Mouse (Mus musculus) limb, embryonic 12.5 days (tissue): ENCODE results near the gene Fam78a. TPM values are rescaled to one million over a fixed set of nuclear protein-coding genes. Genes with fewer than 3 reads are reported as not detected.

Experiments used
- ATAC-seq: fragments of 200-750 bp; cut with Nextera tagmentation; 2 replicates; pipeline ENCODE4 v1.8.0; 2017; ENCODE audit warnings: low read depth, moderate TSS enrichment; ENCODE audit not compliant: insufficient number of reproducible peaks, insufficient read depth, low FRiP score, low TSS enrichment
- H3K27ac ChIP-seq: fragments of 300-500 bp; sonication (generic); 2 replicates; pipeline ENCODE4 v1.5.1; 2016; ENCODE audit warnings: mild to moderate bottlenecking, moderate library complexity
- H3K27me3 ChIP-seq: fragments of 300-500 bp; sonication (generic); 2 replicates; pipeline ENCODE4 v1.6.1; 2016; ENCODE audit warnings: mild to moderate bottlenecking, moderate library complexity
- H3K36me3 ChIP-seq: fragments of 300-500 bp; sonication (generic); 2 replicates; pipeline ENCODE4 v1.6.1; 2016; ENCODE audit warnings: mild to moderate bottlenecking, moderate library complexity
- H3K4me1 ChIP-seq: fragments of 300-500 bp; sonication (generic); replicated peaks from 2 replicates; pipeline ENCODE4 v1.6.1; 2016
- H3K4me2 ChIP-seq: fragments of 300-500 bp; sonication (generic); 2 replicates; pipeline ENCODE4 v1.6.1; 2016; ENCODE audit warnings: mild to moderate bottlenecking, moderate library complexity
- H3K4me3 ChIP-seq: fragments of 300-500 bp; sonication (generic); replicated peaks from 2 replicates; pipeline ENCODE4 v1.5.1; 2016; ENCODE audit warnings: mild to moderate bottlenecking
- H3K9ac ChIP-seq: fragments of 300-500 bp; sonication (generic); replicated peaks from 2 replicates; pipeline ENCODE4 v1.6.1; 2016; ENCODE audit warnings: mild to moderate bottlenecking, moderate library complexity
- H3K9me3 ChIP-seq: fragments of 300-500 bp; sonication (generic); 2 replicates; pipeline ENCODE4 v1.6.1; 2016; ENCODE audit warnings: mild to moderate bottlenecking, moderate library complexity
- WGBS: fragments of 180-500 bp; shearing (Covaris S2); methylation state at CpG from one replicate; pipeline ENCODE4 v1.1.7; 2016; 5-methylcytosine and 5-hydroxymethylcytosine counted together
- polyA plus RNA-seq: library from polyadenylated mRNA; unstranded; fragments of >200 nt; fragmentation: Nextera tagmentation; extraction: Ambion mirVana; gene quantifications from 2 replicates; pipeline ENCODE4 v1.2.1, GENCODE M21; 2016

Gene Fam78a
- polyA plus RNA-seq, 1 experiment from 2014 or later = 4.0 TPM

- H3K9me3 ChIP-seq = no peaks in the 10 kb centered on the region
- H3K27ac ChIP-seq = no peak overlapping the region
- 82% methylated on average over 5 of the region's 5 CpGs for WGBS
- ATAC-seq = no peak
- H3K9ac ChIP-seq = no peak overlapping the region
- H3K4me3 ChIP-seq = no peak overlapping the region
- peaks cover 9% of the 10 kb centered on the region; the same call in 1 of the 2 replicates for H3K27me3 ChIP-seq
- H3K4me1 ChIP-seq = peaks cover 9% of the 10 kb centered on the region; the same call in 1 of the 2 replicates
- no peak overlapping the region for H3K4me2 ChIP-seq
- no peaks in the 10 kb centered on the region for H3K36me3 ChIP-seq
These were observed 19.3 kb downstream of the Fam78a start for GRCm38 (mm10) chr2:32065371-32065791.

- 69% methylated on average over 13 of the region's 13 CpGs for WGBS
- Histone ChIP-seq H3K27me3 (peaks cover 9% of the 10 kb centered on the region; the same call in 1 of the 2 replicates), H3K4me1 (peaks cover 14% of the 10 kb centered on the region; the same call in 1 of the 2 replicates), H3K4me2 (no peak overlapping the region), H3K9ac (no peak overlapping the region), H3K9me3 (no peaks in the 10 kb centered on the region), H3K4me3 (no peak overlapping the region), H3K27ac (no peak overlapping the region), H3K36me3 (no peaks in the 10 kb centered on the region)
- ATAC-seq = no peak
These were observed 19.7 kb downstream of the Fam78a start for GRCm38 (mm10) chr2:32064913-32065312.

DNA sequence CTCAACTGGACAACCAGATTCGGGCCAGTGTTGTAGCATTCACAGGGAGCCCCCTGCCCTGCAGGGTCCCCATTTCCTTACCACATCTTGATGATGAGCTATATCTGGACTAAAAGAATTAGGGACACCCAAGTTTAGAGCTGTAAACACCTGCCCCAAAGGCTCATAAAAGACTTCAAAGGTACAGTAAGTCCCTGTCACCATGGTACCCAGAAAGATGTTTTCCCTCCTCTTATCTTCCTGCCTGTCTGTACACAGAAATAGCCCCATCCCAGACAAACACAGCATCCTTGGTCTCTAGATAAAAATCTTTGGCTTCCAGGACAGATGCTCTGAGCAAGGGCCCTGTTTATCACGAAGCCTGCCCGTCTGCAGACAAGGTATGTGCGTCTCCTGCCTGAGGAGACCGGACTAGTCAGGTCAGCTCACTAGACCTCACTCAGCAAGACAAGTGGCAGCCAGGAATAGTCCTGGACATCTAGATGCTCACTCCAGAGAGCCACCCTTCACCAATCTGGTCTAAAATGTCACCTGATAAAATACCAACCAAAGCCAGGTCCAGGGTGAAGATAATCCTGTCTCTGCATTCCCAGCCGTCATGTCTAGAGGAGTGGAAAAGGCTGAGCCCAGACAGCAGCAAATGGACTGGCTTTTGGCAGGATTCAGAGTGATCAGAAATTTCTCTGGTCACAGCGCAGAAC, 21.1 kb downstream of the Fam78a start:
- Histone ChIP-seq H3K4me1 (peaks cover 8% of the 10 kb centered on the region; the same call in 1 of the 2 replicates), H3K27me3 (0 out of 2 replicates have a peak, but pooled peaks cover 3% of the 10 kb centered on the region), H3K9ac (no peak overlapping the region), H3K27ac (no peak overlapping the region), H3K4me3 (no peak overlapping the region), H3K36me3 (no peaks in the 10 kb centered on the region), H3K9me3 (no peaks in the 10 kb centered on the region), H3K4me2 (no peak overlapping the region)
- ATAC-seq = no peak
- 83% methylated on average over 7 of the region's 7 CpGs for WGBS

- Histone ChIP-seq H3K4me2 (no peak overlapping the region), H3K4me1 (peaks cover 7% of the 10 kb centered on the region; the same call in 1 of the 2 replicates), H3K4me3 (no peak overlapping the region), H3K36me3 (no peaks in the 10 kb centered on the region), H3K27ac (no peak overlapping the region), H3K27me3 (no peaks in the 10 kb centered on the region), H3K9me3 (no peaks in the 10 kb centered on the region), H3K9ac (no peak overlapping the region)
- ATAC-seq = no peak
- WGBS = 88% methylated on average over 15 of the region's 15 CpGs
These were observed 21.8 kb downstream of the Fam78a start for GRCm38 (mm10) chr2:32062626-32063410.

DNA sequence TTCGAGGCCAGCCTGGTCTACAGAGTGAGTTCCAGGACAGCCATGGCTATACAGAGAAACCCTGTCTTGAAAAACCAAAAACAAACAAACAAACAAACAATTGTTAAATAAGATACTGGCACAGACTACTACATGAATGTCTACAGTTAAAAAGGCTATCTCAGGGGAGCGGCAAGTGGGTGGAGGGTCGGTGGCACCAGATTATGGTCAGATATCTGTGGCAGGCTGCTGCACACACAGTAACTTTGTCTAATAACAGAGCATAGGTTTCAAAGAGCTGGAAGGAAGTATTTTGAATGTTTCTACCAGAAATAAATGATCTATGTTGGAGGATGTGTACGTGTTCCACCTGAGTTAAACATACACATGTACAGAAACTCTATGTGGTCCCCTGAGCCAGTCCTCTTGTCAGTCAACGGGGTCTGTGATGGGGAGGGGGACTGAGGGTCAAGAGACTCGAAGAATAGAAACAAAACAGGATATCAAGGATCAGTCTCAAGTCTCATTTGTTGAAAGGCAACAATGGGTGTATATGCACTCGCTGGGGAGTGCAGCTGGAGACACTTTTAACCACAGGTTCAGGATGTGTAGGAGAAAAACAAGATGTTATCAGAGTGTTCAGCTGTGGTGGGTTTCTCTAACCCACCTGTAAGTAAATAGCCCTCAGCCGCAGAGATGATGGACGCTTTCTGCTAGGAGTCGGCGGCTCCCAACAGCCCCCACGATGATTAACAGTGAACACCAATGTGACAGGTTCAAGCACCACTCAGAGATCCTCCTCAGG, 22.7 kb downstream of the Fam78a start:
- no peak for ATAC-seq
- Histone ChIP-seq H3K4me1 (peaks cover 7% of the 10 kb centered on the region; the same call in 1 of the 2 replicates), H3K4me2 (no peak overlapping the region), H3K27me3 (no peaks in the 10 kb centered on the region), H3K27ac (no peak overlapping the region), H3K4me3 (no peak overlapping the region), H3K36me3 (no peaks in the 10 kb centered on the region), H3K9me3 (no peaks in the 10 kb centered on the region), H3K9ac (no peak overlapping the region)
- WGBS = 77% methylated on average over 12 of the region's 12 CpGs

DNA sequence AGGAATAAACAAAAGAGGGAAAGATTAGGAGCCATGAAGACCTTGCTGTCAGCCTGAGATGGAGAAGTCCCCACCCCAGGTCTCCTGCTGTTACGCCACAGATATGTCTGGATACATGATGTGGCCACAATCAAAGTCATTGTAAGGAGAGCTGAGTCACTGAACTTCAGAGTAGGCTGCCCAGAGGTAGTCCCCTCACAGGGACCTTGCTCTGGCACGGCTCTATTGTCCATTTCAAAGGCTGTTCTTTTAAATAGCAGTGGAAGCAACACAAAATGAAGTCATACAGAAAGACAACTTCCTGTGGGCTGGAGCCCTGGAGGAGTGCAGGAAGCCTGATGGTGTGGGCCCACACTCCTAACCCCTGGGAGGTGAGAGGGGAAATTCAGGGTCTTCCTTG, 23.5 kb downstream of the Fam78a start:
- Histone ChIP-seq H3K4me1 (peaks cover 7% of the 10 kb centered on the region; the same call in 1 of the 2 replicates), H3K36me3 (no peaks in the 10 kb centered on the region), H3K27me3 (no peaks in the 10 kb centered on the region), H3K9ac (no peak overlapping the region), H3K4me3 (no peak overlapping the region), H3K4me2 (no peak overlapping the region), H3K9me3 (no peaks in the 10 kb centered on the region), H3K27ac (no peak overlapping the region)
- ATAC-seq = no peak
- WGBS = 77% methylated on average over 2 of the region's 2 CpGs

GRCm38 (mm10) chr2:32060228-32060805, 24.3 kb downstream of the Fam78a start:
- H3K4me2 ChIP-seq = no peak overlapping the region
- no peak overlapping the region for H3K27ac ChIP-seq
- WGBS = 60% methylated on average over 6 of the region's 6 CpGs
- H3K9ac ChIP-seq = no peak overlapping the region
- no peak for ATAC-seq
- no peaks in the 10 kb centered on the region for H3K27me3 ChIP-seq
- H3K4me1 ChIP-seq = peaks cover 7% of the 10 kb centered on the region; the same call in 1 of the 2 replicates
- no peaks in the 10 kb centered on the region for H3K36me3 ChIP-seq
- no peak overlapping the region for H3K4me3 ChIP-seq
- no peaks in the 10 kb centered on the region for H3K9me3 ChIP-seq

GRCm38 (mm10) chr2:32059613-32060012, 25.0 kb downstream of the Fam78a start:
- no peaks in the 10 kb centered on the region for H3K36me3 ChIP-seq
- no peak overlapping the region for H3K4me3 ChIP-seq
- no peak for ATAC-seq
- no peaks in the 10 kb centered on the region for H3K27me3 ChIP-seq
- peaks cover 7% of the 10 kb centered on the region; the same call in 1 of the 2 replicates for H3K4me1 ChIP-seq
- H3K27ac ChIP-seq = no peak overlapping the region
- H3K9me3 ChIP-seq = no peaks in the 10 kb centered on the region
- WGBS = 76% methylated on average over 6 of the region's 6 CpGs
- no peak overlapping the region for H3K9ac ChIP-seq
- H3K4me2 ChIP-seq = no peak overlapping the region

DNA sequence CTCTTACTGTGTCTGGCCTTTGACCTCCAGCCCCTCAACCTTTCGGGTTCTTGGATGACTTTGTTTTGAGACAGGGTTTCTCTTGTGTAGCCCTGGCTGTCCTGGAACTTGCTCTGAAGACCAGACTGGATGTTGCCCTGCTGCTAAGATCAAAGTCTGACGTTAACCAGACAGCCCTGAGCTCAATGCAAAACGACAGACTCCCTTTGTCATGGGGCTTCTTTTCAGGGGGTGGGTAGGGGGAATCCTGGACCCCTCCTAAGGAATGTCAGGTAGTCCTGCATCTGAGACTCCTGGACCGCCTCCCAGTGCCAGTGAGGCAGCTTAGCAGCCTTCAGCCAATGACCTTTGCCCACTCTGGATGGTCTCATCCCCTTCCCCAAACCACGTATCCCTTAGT, 25.9 kb downstream of the Fam78a start:
- WGBS = 33% methylated on average over 5 of the region's 5 CpGs

GRCm38 (mm10) chr2:32058241-32058640, 26.4 kb downstream of the Fam78a start:
- WGBS = 69% methylated on average over 9 of the region's 9 CpGs
- Histone ChIP-seq H3K9ac (no peak overlapping the region), H3K9me3 (no peaks in the 10 kb centered on the region), H3K36me3 (peaks cover 7% of the 10 kb centered on the region), H3K27ac (no peak overlapping the region), H3K4me3 (no peak overlapping the region), H3K4me1 (peaks cover 7% of the 10 kb centered on the region; the same call in 1 of the 2 replicates), H3K4me2 (no peak overlapping the region), H3K27me3 (no peaks in the 10 kb centered on the region)
- no peak for ATAC-seq

More for the DNA sequence above, 25.9 kb downstream of the Fam78a start:
- H3K9me3 ChIP-seq = no peaks in the 10 kb centered on the region
- no peaks in the 10 kb centered on the region for H3K27me3 ChIP-seq
- H3K4me1 ChIP-seq = peaks cover 7% of the 10 kb centered on the region; the same call in 1 of the 2 replicates
- H3K4me3 ChIP-seq = no peak overlapping the region
- no peak overlapping the region for H3K9ac ChIP-seq
- H3K36me3 ChIP-seq = peaks cover 3% of the 10 kb centered on the region; the same call in 1 of the 2 replicates
- no peak for ATAC-seq
- no peak overlapping the region for H3K4me2 ChIP-seq
- no peak overlapping the region for H3K27ac ChIP-seq
